Mouse (Mus musculus) CH12.LX (cell line): ENCODE measurements around the gene Mef2d.

Experiments
- CTCF ChIP-seq, 2 experiments: IDR thresholded peaks in 1 of 2; conservative IDR thresholded peaks in 1 of 2; 2 replicates each; pipeline ENCODE4 v1.5.1; 2011 to 2012; ENCODE audit warnings: low read depth in 2 of 2, low read length in 2 of 2, improper control_type of control experiment in 1 of 2, inconsistent platforms in 1 of 2, mild to moderate bottlenecking in 1 of 2, moderate library complexity in 1 of 2
- EP300 ChIP-seq: IDR thresholded peaks from 2 replicates; pipeline ENCODE4 v1.6.1; 2011; ENCODE audit warnings: low read length, improper control_type of control experiment
- POLR2A ChIP-seq: IDR thresholded peaks from 2 replicates; pipeline ENCODE4 v1.6.1; 2011; ENCODE audit warnings: low read depth, mild to moderate bottlenecking, improper control_type of control experiment, low read length

DNA sequence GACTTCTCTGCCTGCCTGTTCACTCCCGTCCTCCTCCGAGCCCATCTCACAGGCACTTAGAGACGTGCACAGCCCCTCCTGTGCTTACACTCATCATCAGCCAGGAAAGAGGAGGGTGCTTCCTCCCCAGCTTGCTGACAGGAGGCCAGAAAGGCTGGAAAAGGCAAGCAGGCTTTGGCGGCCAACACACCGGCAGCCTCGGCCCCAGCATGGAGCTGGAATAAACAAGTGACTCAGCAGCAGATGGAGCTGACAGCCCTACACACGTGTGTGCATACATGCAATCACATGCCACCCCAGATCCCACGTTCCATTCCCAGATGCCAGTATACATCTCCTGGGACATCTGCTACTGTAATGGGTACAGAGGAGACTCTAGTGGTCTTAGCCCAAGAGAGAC is 20.1 kb downstream of the Mef2d start:
- TF ChIP-seq EP300 (no peak), CTCF (conservative IDR thresholded peaks at IDR 0.05 in 1 of 2, IDR thresholded peaks at IDR 0.05 in 1 of 2; ENCODE audit: low read depth in 2 of 2, low read length in 2 of 2) (no peak), POLR2A (no peak)
